Mouse (Mus musculus) left cerebral cortex, adult 9 months (tissue): Measurements from ENCODE around the gene Ttpal.
"Not testable (repeated sequence)": the region's sequence is repeated elsewhere in the genome, so short reads cannot be mapped to it uniquely, and the experiment has no call there.

Experiments used
- DNase-seq, 2 experiments: peaks; one replicate each; pipeline ENCODE4 v3.0.0; 2022; ENCODE audit warnings: low spot score in 2 of 2

The Ttpal gene

DNA sequence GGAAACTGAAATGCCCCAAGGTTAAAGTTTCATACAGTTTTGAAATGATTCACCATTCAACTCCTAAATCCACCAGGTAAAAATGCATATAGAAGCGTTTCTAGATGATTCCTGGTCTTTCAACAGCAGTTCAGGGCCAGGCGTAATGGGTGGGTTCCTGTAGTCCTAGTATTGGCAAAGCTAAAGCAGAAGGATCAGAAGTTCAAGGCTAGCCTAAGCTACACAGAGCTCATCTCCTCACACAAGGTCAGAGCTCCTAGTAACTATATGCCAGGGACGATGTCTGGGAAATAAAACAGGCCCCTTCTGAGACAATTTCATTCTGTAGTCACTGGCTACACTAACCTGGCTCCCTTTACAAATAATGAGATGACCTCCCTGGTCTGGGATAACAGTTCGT lies 29.1 kb downstream of the Ttpal start:
- no peak for DNase-seq

DNA sequence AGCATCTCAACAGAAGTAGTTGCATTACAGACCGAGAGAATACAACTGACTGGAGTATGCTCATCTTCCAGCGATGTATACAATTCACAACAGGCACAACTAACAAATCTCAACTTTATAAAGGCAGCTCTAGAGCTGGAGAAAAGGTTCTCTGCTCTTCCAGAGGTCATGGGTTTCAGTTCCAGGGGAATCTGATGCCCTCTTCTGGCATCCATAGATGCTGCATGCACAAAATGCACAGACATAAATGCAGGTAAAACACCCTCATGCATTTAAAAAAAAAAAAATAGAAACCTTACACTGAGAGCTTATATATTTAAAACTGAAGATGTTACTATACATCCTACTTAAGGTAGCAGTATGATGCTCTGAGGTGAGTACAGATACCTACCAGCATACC lies 29.6 kb downstream of the Ttpal start:
- DNase-seq: no peak

GRCm38 (mm10) chr2:163634211-163634610 lies 32.1 kb downstream of the Ttpal start:
- DNase-seq: no peak

DNA sequence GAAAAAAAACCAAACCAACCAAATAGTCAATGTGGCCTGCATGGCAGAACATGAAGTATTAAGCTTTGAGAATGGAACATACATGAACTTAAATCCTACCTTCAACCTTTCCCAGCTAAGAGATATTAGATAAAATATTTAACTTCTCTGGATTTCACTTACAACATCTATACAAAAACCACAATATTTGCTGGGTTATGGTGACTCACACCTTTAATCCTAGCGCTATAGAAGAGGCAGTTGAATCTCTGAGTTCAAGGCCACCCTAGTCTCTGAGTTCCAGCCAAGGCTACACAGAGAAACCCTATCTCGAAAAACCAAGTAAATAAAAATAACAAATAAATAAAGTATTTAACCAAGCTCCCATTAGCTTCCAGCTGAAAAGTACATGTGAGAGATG lies 33.9 kb downstream of the Ttpal start:
- DNase-seq: no peak

DNA sequence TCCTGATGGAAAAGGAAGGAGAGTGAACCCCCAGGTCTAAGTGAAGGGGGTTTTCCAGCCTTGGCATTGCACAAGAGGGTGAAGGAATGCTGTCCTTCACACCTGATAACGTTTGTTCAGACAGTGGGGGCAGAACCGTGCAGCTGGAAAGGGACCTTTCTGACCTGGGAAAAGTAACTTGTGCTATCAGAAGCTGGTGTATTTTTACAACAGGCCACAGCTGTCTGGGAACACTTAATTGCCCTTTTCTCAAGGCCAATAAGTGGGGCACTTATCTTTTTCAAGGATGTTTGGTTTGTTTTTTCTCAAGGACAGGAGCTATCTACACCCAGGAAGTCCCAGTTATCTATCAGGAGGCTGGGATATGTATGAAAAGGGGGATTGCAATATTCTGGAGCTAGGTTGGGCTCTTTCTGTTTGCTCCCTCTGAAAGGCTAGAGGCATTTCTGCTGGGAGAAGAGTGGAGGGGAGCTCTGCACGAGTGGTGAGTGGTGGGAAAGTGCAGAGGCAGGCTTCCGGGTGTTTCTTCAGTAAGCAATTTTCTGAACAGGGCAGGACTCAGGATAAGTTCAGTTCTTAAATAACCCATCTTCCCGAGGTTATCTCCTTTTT lies 35.6 kb downstream of the Ttpal start:
- DNase-seq: no peak

DNA sequence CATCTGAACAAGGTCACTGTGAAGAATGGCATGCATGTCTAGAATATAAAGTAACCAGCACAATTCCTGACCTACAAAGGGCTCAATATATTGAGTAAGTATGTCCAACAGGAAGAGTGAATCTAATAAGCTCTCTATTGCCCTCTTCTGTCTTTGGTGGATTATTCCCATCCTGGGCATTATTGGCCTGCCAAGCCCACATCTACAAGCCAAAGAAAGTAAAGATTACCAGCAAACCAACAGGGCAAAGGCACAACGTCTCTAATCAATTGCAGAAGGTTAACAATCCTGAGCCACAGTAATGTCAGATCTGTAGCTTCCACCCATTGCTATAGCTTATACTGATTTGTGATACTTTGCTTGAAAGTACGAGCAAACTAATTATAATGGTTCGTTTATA lies 38.4 kb downstream of the Ttpal start:
- DNase-seq: no peak

- no peak for DNase-seq
These were observed 39.6 kb downstream of the Ttpal start for GRCm38 (mm10) chr2:163641681-163642080.

- peak in 1 of 2 experiments; percentile 44 for DNase-seq
These were observed 40.8 kb downstream of the Ttpal start for GRCm38 (mm10) chr2:163642685-163643575.

- no peak for DNase-seq
These were observed 41.5 kb downstream of the Ttpal start for GRCm38 (mm10) chr2:163643576-163643971.

- DNase-seq: no peak
These were observed 41.9 kb downstream of the Ttpal start for GRCm38 (mm10) chr2:163644047-163644446.

DNA sequence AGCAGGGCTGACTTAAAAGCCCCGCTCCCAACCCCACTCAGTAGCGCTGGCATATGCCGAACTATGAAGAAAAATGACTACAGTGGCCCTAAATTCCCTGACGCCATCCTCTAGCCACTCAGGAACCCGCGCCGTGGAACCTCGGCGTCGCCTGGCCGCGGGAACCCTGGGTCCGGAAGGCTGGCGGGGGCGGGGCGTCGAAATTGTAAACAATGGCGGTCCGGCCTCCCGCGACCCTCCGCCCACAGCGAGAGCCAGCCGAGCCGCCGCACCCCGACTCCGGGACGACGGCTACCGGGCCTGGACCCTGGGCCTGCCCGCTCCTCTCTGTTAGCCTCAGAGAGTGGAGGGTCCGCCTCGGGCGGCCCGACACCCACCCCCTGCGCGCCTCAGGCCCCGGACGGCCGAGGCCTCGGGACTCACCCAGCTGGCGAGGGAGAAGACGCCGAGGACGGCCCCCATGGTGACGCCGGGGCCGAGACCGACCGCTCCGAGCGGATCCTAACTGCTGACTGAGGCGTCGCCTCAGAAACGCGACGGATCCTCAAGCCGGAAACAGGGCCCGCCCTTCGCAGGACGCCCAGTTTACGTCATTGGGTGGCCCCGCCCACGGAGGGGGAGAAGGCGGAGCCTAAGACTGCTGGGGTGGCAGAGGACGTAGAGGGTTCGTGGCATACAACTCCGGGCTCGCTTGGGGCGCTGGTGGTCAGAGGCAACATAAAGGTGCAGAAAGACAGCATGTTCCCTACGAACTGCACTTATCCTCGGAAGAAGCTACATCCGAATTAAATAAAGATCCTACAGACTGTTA lies 42.7 kb downstream of the Ttpal start, which contains the start of gene Serinc3:
Gene Serinc3 (minus strand): TSS at position 557 of the 811 bp plus-strand sequence.
- DNase-seq: peak; percentile 90 to 99

DNA sequence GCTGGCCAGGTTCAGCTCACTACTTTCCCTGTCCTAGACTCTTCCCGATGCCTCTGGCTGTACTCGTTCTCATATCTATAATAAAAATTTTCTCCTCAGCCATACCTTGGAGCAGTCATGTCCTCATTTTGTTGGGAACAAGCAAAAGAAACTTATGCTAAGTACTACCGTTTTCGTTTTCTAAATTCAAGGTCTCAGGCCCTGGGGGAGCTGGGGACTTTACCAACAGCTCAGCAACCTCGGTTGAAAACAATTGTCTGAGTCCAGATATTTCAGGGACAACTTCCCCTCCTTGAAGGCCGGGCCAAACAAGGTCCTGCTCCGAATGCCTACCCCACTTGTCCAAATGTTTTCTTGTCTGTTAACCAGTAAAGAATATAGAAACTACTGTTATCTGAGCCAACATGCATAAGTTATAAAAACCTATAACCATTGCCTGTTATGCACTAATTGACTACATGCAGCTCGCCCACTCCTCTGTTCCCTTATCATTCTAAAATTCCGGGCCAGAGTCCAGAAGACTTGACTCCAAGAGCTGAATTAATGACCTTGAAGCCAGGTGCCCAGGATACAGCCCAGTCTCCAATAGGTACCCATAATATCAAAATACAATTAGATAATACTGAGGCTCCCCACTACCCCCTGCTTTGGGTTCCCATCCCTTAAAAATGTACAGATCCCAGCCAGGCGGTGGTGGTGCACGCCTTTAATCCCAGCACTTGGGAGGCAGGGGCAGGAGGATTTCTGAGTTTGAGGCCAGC lies 43.8 kb downstream of the Ttpal start:
- DNase-seq: no peak

DNA sequence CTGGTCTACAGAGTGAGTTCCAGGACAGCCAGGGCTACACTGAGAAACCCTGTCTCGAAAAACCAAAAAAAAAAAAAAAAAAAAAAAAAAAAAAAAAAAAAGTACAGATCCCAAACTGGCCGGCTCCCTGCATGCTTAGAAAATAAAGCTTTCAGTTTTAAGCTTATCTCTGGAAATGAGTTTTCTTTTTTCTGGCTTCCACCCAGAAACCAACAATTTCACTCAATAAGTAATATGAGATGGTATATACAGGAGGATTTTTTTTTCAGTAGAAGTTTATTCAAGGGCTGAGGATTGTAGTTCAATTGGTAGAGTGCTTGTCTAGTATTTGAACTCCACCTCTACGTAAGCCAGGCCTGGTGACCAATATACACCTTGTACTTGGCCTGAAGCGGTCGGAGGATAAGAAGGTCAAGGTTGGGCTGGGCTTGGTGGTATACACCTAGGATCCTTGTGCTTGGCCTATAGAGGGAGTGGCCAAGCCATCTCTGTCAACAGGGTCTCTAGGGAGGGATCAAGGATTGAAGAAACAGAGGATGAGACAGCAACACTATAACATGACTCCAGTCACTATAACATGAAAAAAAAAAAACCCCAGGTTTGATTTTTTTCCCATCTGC lies 44.5 kb downstream of the Ttpal start:
- DNase-seq: no peak

GRCm38 (mm10) chr2:163655699-163656098 lies 53.6 kb downstream of the Ttpal start:
- DNase-seq: not testable (repeated sequence)

GRCm38 (mm10) chr2:163657486-163657885 lies 55.4 kb downstream of the Ttpal start:
- no peak for DNase-seq

DNA sequence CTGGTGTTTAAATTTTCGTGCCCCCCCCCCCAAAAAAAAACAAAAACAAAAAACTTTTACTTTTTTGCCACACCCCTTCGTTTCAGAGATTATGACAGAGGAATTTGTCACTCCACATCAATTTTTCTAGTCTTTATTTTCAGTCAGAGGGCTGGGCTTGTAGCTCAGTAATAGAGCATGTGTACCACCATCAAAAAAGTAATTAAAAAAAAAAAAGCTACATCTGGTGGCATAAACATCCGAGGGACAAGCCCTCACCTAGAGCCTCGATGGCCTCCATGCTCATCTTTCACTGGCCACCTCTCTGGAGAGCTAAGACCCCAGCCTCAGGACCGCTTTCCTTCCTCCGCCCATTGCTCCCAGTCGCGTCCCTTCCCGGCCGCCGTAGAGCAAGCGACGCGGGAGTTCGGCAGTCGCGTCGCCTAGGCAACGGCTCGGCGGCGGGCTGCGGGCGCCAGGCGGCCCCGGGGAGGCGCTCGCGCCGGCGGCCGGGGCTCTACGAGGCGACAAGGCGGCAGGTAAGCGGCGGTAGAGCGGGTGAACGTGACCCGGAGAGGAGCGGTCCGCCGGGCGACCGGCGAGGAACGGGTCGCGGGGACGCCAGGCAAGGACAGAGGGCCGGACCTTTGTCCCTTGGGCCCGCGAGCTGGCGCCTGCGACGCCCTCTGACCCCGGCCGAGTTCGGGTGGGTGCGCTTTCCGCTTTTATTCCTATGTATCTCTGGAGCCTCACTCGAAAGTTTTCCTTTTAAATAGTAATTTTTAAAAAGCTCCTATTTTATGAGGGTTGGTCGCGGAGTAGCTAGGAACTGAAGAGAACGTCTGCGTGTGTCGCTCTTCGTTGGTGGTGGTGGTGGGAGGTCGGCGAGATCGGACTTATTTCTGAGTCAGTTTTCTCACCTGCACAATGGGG lies 56.1 kb downstream of the Ttpal start, which contains the start of gene Pkig:
Gene Pkig (plus strand): TSS at position 412 of the 912 bp plus-strand sequence.
- DNase-seq: peak in 1 of 2 experiments; percentile 79

- no peak for DNase-seq
These were observed 56.8 kb downstream of the Ttpal start for GRCm38 (mm10) chr2:163658941-163659340.

GRCm38 (mm10) chr2:163659431-163659830 lies 57.3 kb downstream of the Ttpal start:
- DNase-seq: no peak

- no peak for DNase-seq
These were observed 58.1 kb downstream of the Ttpal start for GRCm38 (mm10) chr2:163660103-163660701.
